Mouse (Mus musculus) lung, adult 2 months (tissue): Measurements from ENCODE around the gene Fat2.

Source experiments
- CTCF ChIP-seq: fragments of 200-500 bp; IDR thresholded peaks from 2 replicates; pipeline ENCODE4 v1.5.1; 2011; ENCODE audit warnings: mild to moderate bottlenecking, low read length, control low read depth; ENCODE audit not compliant: insufficient read depth
- POLR2A ChIP-seq: fragments of 200-500 bp; IDR thresholded peaks from 2 replicates; pipeline ENCODE4 v1.6.1; 2011; ENCODE audit warnings: low read depth, mild to moderate bottlenecking, control low read depth, low read length, borderline replicate concordance; ENCODE audit errors: extremely low read depth

DNA sequence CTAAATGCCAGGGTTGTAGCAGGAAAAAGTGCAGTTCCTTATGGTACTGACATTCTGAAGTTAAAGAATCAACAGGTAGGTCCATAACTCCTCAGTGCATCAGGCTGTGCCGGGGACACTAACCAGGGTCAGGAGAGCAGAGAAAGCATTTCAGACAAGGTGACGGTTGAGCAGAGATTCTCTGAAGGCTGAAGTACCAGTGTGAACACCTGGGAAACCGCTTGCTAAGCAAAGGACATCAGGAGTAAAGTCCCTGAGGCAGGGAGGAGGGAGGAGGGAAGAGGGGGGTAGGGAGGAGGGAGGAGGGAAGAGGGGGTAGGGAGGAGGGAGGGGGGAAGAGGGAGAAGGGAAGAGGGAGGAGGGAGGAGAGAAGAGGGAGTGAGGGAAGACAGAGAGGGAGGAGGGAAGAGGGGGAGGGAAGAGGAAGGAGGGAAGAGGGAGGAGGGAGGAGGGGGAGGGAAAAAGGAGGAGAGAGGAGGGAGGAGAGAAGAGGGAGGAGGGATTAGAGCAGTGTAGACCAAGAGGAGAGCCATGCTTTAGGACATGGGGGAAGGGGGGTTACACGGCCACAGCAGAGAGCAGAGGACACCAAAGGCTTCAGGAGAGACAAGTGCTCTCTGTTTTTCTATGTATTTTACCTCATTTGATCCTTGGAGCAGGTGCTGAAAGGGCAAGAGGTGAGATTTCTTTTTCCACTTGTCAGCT, 32.2 kb upstream of the Fat2 start:
- TF ChIP-seq POLR2A (no peak), CTCF (no peak)
